Mouse (Mus musculus) G1E (cell line): ENCODE measurements around the gene Nrp1. TPM values are rescaled to one million over a fixed set of nuclear protein-coding genes. Genes with fewer than 3 reads are reported as not detected.

Experiments
- ATAC-seq: 2 replicates; pipeline ENCODE4 v1.8.0; 2016; ENCODE audit warnings: mild to moderate bottlenecking; ENCODE audit not compliant: insufficient number of reproducible peaks, poor library complexity, low FRiP score, severe bottlenecking; ENCODE audit errors: extremely low read depth
- DNase-seq: peaks from one replicate; pipeline ENCODE4 v3.0.0; 2012; ENCODE audit warnings: low spot score
- H3K27me3 ChIP-seq: 2 replicates; pipeline ENCODE4 v1.6.1; 2012; ENCODE audit warnings: mild to moderate bottlenecking, low read length, inconsistent platforms; ENCODE audit not compliant: insufficient read depth
- H3K36me3 ChIP-seq: replicated peaks from 2 replicates; pipeline ENCODE3; 2012; ENCODE audit warnings: mild to moderate bottlenecking, inconsistent platforms
- H3K4me1 ChIP-seq: 2 replicates; pipeline ENCODE4 v1.6.1; 2012; ENCODE audit warnings: low read depth, low read length, inconsistent platforms, mixed read lengths; ENCODE audit not compliant: insufficient read depth
- H3K4me3 ChIP-seq: 2 replicates; pipeline ENCODE4 v1.5.1; 2012; ENCODE audit warnings: low read depth, mild to moderate bottlenecking, inconsistent platforms, low read length, moderate library complexity, mixed read lengths
- H3K9me3 ChIP-seq: replicated peaks from 2 replicates; pipeline ENCODE4 v1.6.1; 2012; ENCODE audit warnings: inconsistent platforms
- CTCF ChIP-seq: IDR thresholded peaks from 2 replicates; pipeline ENCODE4 v1.5.1; 2012; ENCODE audit warnings: low read depth, low read length, inconsistent platforms, mixed read lengths
- GATA1 ChIP-seq: IDR thresholded peaks from 2 replicates; pipeline ENCODE4 v1.6.1; 2012; ENCODE audit warnings: borderline replicate concordance, low read length, inconsistent platforms, mixed read lengths
- GATA2 ChIP-seq: IDR thresholded peaks from 2 replicates; pipeline ENCODE4 v1.6.1; 2012; ENCODE audit warnings: low read depth, low read length, inconsistent platforms, borderline replicate concordance
- POLR2AphosphoS5 ChIP-seq: IDR thresholded peaks from 2 replicates; pipeline ENCODE4 v1.6.1; 2012; ENCODE audit warnings: low read depth, low read length, inconsistent platforms; ENCODE audit not compliant: insufficient replicate concordance
- TAL1 ChIP-seq: conservative IDR thresholded peaks from 2 replicates; pipeline ENCODE4 v1.6.1; 2012; ENCODE audit warnings: low read depth, low read length, inconsistent platforms, mixed read lengths
- polyA plus RNA-seq: library from polyadenylated mRNA; stranded (reverse); fragments of >175 nt; gene quantifications from 2 replicates; pipeline ENCODE4 v1.2.3, GENCODE M21; 2012
- total RNA-seq, 2 experiments: library from RNA; stranded (forward) in 1 of 2; stranded (reverse) in 1 of 2; fragments of 200-1000 nt in 1 of 2; fragments of >200 nt in 1 of 2; fragmentation: Nextera tagmentation in 1 of 2; gene quantifications; 2 replicates each; pipeline ENCODE4 v1.2.3; 2014 to 2017

Nrp1 gene
- total and polyA plus RNA-seq, 3 experiments: 0.38 TPM; not detected in 2

- DNase-seq (no peak), ATAC-seq (no peak)
- TF ChIP-seq CTCF (no peak), TAL1 (no peak), POLR2AphosphoS5 (no peak), GATA1 (no peak), GATA2 (no peak)
- Histone ChIP-seq H3K4me3 (no peak overlapping the region), H3K36me3 (no peaks in the 10 kb centered on the region), H3K4me1 (no peaks in the 10 kb centered on the region), H3K9me3 (no peaks in the 10 kb centered on the region), H3K27me3 (no peaks in the 10 kb centered on the region)
These were observed 18.9 kb upstream of the Nrp1 start for GRCm38 (mm10) chr8:128339521-128339920.

GRCm38 (mm10) chr8:128350405-128350804 lies 8.0 kb upstream of the Nrp1 start:
- Histone ChIP-seq H3K9me3 (no peaks in the 10 kb centered on the region), H3K27me3 (no peaks in the 10 kb centered on the region), H3K4me1 (no peaks in the 10 kb centered on the region), H3K4me3 (no peak overlapping the region), H3K36me3 (no peaks in the 10 kb centered on the region)
- ATAC-seq (no peak), DNase-seq (no peak)
- TF ChIP-seq CTCF: no peak
- TF ChIP-seq TAL1: no peak
- no peak for TF ChIP-seq GATA1
- no peak for TF ChIP-seq POLR2AphosphoS5
- TF ChIP-seq GATA2: no peak

GRCm38 (mm10) chr8:128351211-128351610 lies 7.2 kb upstream of the Nrp1 start:
- H3K27me3 ChIP-seq: no peaks in the 10 kb centered on the region
- no peak for ATAC-seq
- no peaks in the 10 kb centered on the region for H3K9me3 ChIP-seq
- TF ChIP-seq POLR2AphosphoS5 (no peak), GATA2 (no peak), TAL1 (no peak), CTCF (no peak), GATA1 (no peak)
- no peaks in the 10 kb centered on the region for H3K36me3 ChIP-seq
- no peaks in the 10 kb centered on the region for H3K4me1 ChIP-seq
- no peak overlapping the region for H3K4me3 ChIP-seq
- DNase-seq: no peak

GRCm38 (mm10) chr8:128352821-128353220 lies 5.6 kb upstream of the Nrp1 start:
- Histone ChIP-seq H3K27me3 (no peaks in the 10 kb centered on the region), H3K4me3 (no peak overlapping the region), H3K4me1 (no peaks in the 10 kb centered on the region), H3K9me3 (no peaks in the 10 kb centered on the region), H3K36me3 (no peaks in the 10 kb centered on the region)
- ATAC-seq: no peak
- TF ChIP-seq GATA1: no peak
- TF ChIP-seq TAL1: no peak
- TF ChIP-seq GATA2: no peak
- no peak for TF ChIP-seq POLR2AphosphoS5
- no peak for TF ChIP-seq CTCF
- DNase-seq: no peak

- TF ChIP-seq TAL1 (no peak), CTCF (no peak), GATA1 (no peak)
- Histone ChIP-seq H3K27me3 (no peaks in the 10 kb centered on the region; the same call in 1 of the 2 replicates), H3K4me1 (no peaks in the 10 kb centered on the region), H3K9me3 (no peaks in the 10 kb centered on the region), H3K4me3 (no peak overlapping the region), H3K36me3 (no peaks in the 10 kb centered on the region)
- no peak for DNase-seq
- ATAC-seq: no peak
These were observed 4.4 kb upstream of the Nrp1 start for GRCm38 (mm10) chr8:128353999-128354398.

GRCm38 (mm10) chr8:128355091-128355490 lies 3.3 kb upstream of the Nrp1 start:
- TF ChIP-seq TAL1 (no peak), GATA2 (no peak), POLR2AphosphoS5 (no peak), CTCF (no peak), GATA1 (no peak)
- H3K4me3 ChIP-seq: no peak overlapping the region
- no peak for ATAC-seq
- no peaks in the 10 kb centered on the region for H3K9me3 ChIP-seq
- no peak for DNase-seq
- no peaks in the 10 kb centered on the region for H3K36me3 ChIP-seq
- no peaks in the 10 kb centered on the region for H3K4me1 ChIP-seq
- peaks cover 6% of the 10 kb centered on the region; the same call in 1 of the 2 replicates for H3K27me3 ChIP-seq

- Histone ChIP-seq H3K9me3 (no peaks in the 10 kb centered on the region), H3K36me3 (no peaks in the 10 kb centered on the region), H3K4me1 (no peaks in the 10 kb centered on the region), H3K4me3 (no peak overlapping the region), H3K27me3 (peaks cover 6% of the 10 kb centered on the region; the same call in 1 of the 2 replicates)
- no peak for TF ChIP-seq CTCF
- TF ChIP-seq POLR2AphosphoS5: no peak
- no peak for TF ChIP-seq GATA1
- DNase-seq: no peak
- no peak for ATAC-seq
These were observed 2.2 kb upstream of the Nrp1 start for GRCm38 (mm10) chr8:128356170-128356569.
